Comparison of ENCODE assay signal across 8 mouse cellular contexts in genomic region chr17:15535943-15536342, GRCm38 (mm10). TPM values are rescaled to one million over a fixed set of nuclear protein-coding genes. Genes with fewer than 3 reads are reported as not detected.
DNase-seq lines count a peak whose midpoint lies in the region; ATAC-seq and TF ChIP-seq lines count a peak whose summit lies in the region.

No protein-coding gene starts in this region.

- H3K4me1 ChIP-seq in lung, embryonic 14.5 days (ENCODE audit: insufficient read depth) = no peaks in the 10 kb centered on the region
- H3K4me1 ChIP-seq in lung, adult 2 months (ENCODE audit: control insufficient read depth, insufficient read depth, low read length) = peaks cover 2% of the 10 kb centered on the region; the same call in 1 of the 2 replicates
- H3K4me1 ChIP-seq in embryonic fibroblast, embryonic 13.5 days (ENCODE audit: control insufficient read depth, insufficient read depth, low read length) = peaks cover 9% of the 10 kb centered on the region; the same call in 1 of the 2 replicates
- H3K4me1 ChIP-seq in limb, embryonic 13.5 days = 0 out of 2 replicates have a peak, but pooled peaks cover 6% of the 10 kb centered on the region

- intact Hi-C loops in left cerebral cortex, postnatal 10 days (cut with DNase I) = no loop called here

- no peak overlapping the region for H3K27ac ChIP-seq in lung, embryonic 14.5 days (ENCODE audit: low read depth)
- peak overlapping the region; percentile 50; the same call in 1 of the 2 replicates for H3K27ac ChIP-seq in embryonic fibroblast, embryonic 13.5 days (ENCODE audit: insufficient read depth, low read length)
- H3K27ac ChIP-seq in limb, embryonic 13.5 days = no peak overlapping the region

- DNase-seq in lung, embryonic 14.5 days = no peak
- no peak for DNase-seq in lung, adult 2 months
- peak; percentile 45 for DNase-seq in splenic B cell, adult 2 months (ENCODE audit: low read depth, low spot score)
- DNase-seq in left cerebral cortex, postnatal 10 days (ENCODE audit: extremely low spot score in 1 of 2, low spot score in 2 of 2) = no peak
- DNase-seq in urinary bladder, postnatal 36 days (ENCODE audit: low spot score in 2 of 2) = no peak

- peak overlapping the region; percentile 42 for H3K4me3 ChIP-seq in lung, embryonic 14.5 days (ENCODE audit: low read depth, low read length)
- H3K4me3 ChIP-seq in lung, adult 2 months (replicated peaks; ENCODE audit: extremely low read depth, low read depth, low read length) = no peak overlapping the region
- peak overlapping the region; percentile 39 for H3K4me3 ChIP-seq in embryonic fibroblast, embryonic 13.5 days (ENCODE audit: insufficient read depth, low read length)
- peak overlapping the region; percentile 51 for H3K4me3 ChIP-seq in limb, embryonic 13.5 days

- TF ChIP-seq POLR2A in lung, adult 2 months (IDR thresholded peaks at IDR 0.05; ENCODE audit: borderline replicate concordance, extremely low read depth, low read depth, low read length) = no peak
- no peak for TF ChIP-seq POLR2A in embryonic fibroblast, embryonic 13.5 days (IDR thresholded peaks at IDR 0.05; ENCODE audit: low read depth, low read length)

- no peaks in the 10 kb centered on the region for H3K9me3 ChIP-seq in lung, embryonic 14.5 days (ENCODE audit: low read depth, low read length)
- H3K9me3 ChIP-seq in limb, embryonic 13.5 days = no peaks in the 10 kb centered on the region

- ATAC-seq in lung, embryonic 14.5 days (ENCODE audit: insufficient read depth) = no peak
- no peak for ATAC-seq in limb, embryonic 13.5 days (ENCODE audit: low FRiP score, low read depth)
- no peak for ATAC-seq in monocyte, adult 5-6 weeks (replicated peaks; ENCODE audit: insufficient number of reproducible peaks, low FRiP score, low TSS enrichment, poor library complexity, severe bottlenecking)

- no peak overlapping the region for H3K9ac ChIP-seq in lung, embryonic 14.5 days
- H3K9ac ChIP-seq in limb, embryonic 13.5 days = peak overlapping the region; percentile 59; the same call in 1 of the 2 replicates

- TF ChIP-seq CTCF in lung, embryonic 14.5 days (IDR thresholded peaks at IDR 0.05; ENCODE audit: low read depth) = no peak
- no peak for TF ChIP-seq CTCF in lung, adult 2 months (IDR thresholded peaks at IDR 0.05; ENCODE audit: insufficient read depth, low read length)
- TF ChIP-seq CTCF in embryonic fibroblast, embryonic 13.5 days (IDR thresholded peaks at IDR 0.05; ENCODE audit: borderline replicate concordance, insufficient read depth, low read length) = no peak

- WGBS in lung, embryonic 14.5 days = 19% methylated on average over 8 of the region's 8 CpGs
- WGBS in lung, adult 2 months = 14% methylated on average over 8 of the region's 8 CpGs
- WGBS in limb, embryonic 13.5 days = 18% methylated on average over 8 of the region's 8 CpGs

- peaks cover 21% of the 10 kb centered on the region for H3K27me3 ChIP-seq in lung, embryonic 14.5 days (ENCODE audit: insufficient read depth, low read length)
- H3K27me3 ChIP-seq in limb, embryonic 13.5 days = peaks cover 32% of the 10 kb centered on the region
- no peaks in the 10 kb centered on the region for H3K27me3 ChIP-seq in splenic B cell, adult 2 months (ENCODE audit: control insufficient read depth, insufficient read depth, low read length, poor library complexity, severe bottlenecking)

- no peaks in the 10 kb centered on the region for H3K36me3 ChIP-seq in lung, embryonic 14.5 days (ENCODE audit: insufficient read depth)
- H3K36me3 ChIP-seq in limb, embryonic 13.5 days = no peaks in the 10 kb centered on the region
- no peaks in the 10 kb centered on the region for H3K36me3 ChIP-seq in splenic B cell, adult 2 months (ENCODE audit: control insufficient read depth, insufficient read depth, low read length, poor library complexity, severe bottlenecking)

- H3K4me2 ChIP-seq in lung, embryonic 14.5 days = peak overlapping the region; percentile 86
- peak overlapping the region; percentile 85 for H3K4me2 ChIP-seq in limb, embryonic 13.5 days (replicated peaks)

RNA-seq across cellular contexts. Expression of gene Pdcd2, which starts 8.8 kb away (rescaled TPM):
- 34.2 and 39.2 TPM in 2 replicates for polyA plus RNA-seq in lung, embryonic 14.5 days (2014; fragmentation: Nextera tagmentation; extraction: Ambion mirVana)
- polyA plus RNA-seq in lung, adult 2 months (2012; rRNA removed) = 17.1 and 22.3 TPM in 2 replicates
- polyA plus RNA-seq in embryonic fibroblast, embryonic 13.5 days (2011; ENCODE audit: insufficient read length, low read depth, missing spikeins) = 27.6 and 38.2 TPM in 2 replicates
- polyA plus RNA-seq in limb, embryonic 13.5 days (2015; fragmentation: Nextera tagmentation; extraction: Ambion mirVana) = 48.4 and 49.0 TPM in 2 replicates
- total RNA-seq in monocyte, adult 5-6 weeks (2017) = 41.3 to 60.1 TPM (median 53.8 TPM) in 3 replicates
- total RNA-seq in left cerebral cortex, postnatal 10 days (2021) = 10 to 100 TPM; 15.0 to 17.5 TPM

RNA-seq across cellular contexts. Expression of gene Prdm9, which starts 28.2 kb away (rescaled TPM):
- 0.57 and 0.97 TPM in 2 replicates for polyA plus RNA-seq in lung, embryonic 14.5 days (2014; fragmentation: Nextera tagmentation; extraction: Ambion mirVana)
- polyA plus RNA-seq in lung, adult 2 months (2012; rRNA removed) = 0.86 and 1.0 TPM in 2 replicates
- 3.7 and 7.3 TPM in 2 replicates for polyA plus RNA-seq in embryonic fibroblast, embryonic 13.5 days (2011; ENCODE audit: insufficient read length, low read depth, missing spikeins)
- polyA plus RNA-seq in limb, embryonic 13.5 days (2015; fragmentation: Nextera tagmentation; extraction: Ambion mirVana) = 1.6 and 1.9 TPM in 2 replicates
- 3.8 to 15.2 TPM (median 4.9 TPM) in 3 replicates for total RNA-seq in monocyte, adult 5-6 weeks (2017)
- total RNA-seq in left cerebral cortex, postnatal 10 days (2021) = 1 to 10 TPM; 1.2 to 2.2 TPM

RNA-seq across cellular contexts. Expression of gene Tbp, which starts 36.3 kb away (rescaled TPM):
- polyA plus RNA-seq in lung, embryonic 14.5 days (2014; fragmentation: Nextera tagmentation; extraction: Ambion mirVana) = 53.6 and 53.8 TPM in 2 replicates
- 35.1 and 36.1 TPM in 2 replicates for polyA plus RNA-seq in lung, adult 2 months (2012; rRNA removed)
- 36.8 and 38.8 TPM in 2 replicates for polyA plus RNA-seq in embryonic fibroblast, embryonic 13.5 days (2011; ENCODE audit: insufficient read length, low read depth, missing spikeins)
- 50.8 and 52.9 TPM in 2 replicates for polyA plus RNA-seq in limb, embryonic 13.5 days (2015; fragmentation: Nextera tagmentation; extraction: Ambion mirVana)
- 32.7 to 62.0 TPM (median 39.8 TPM) in 3 replicates for total RNA-seq in monocyte, adult 5-6 weeks (2017)
- 10 to 100 TPM; 25.6 to 30.0 TPM for total RNA-seq in left cerebral cortex, postnatal 10 days (2021)

RNA-seq across cellular contexts. Expression of gene Psmb1, which starts 36.4 kb away (rescaled TPM):
- polyA plus RNA-seq in lung, embryonic 14.5 days (2014; fragmentation: Nextera tagmentation; extraction: Ambion mirVana) = 268 and 272 TPM in 2 replicates
- polyA plus RNA-seq in lung, adult 2 months (2012; rRNA removed) = 66.1 and 92.3 TPM in 2 replicates
- polyA plus RNA-seq in embryonic fibroblast, embryonic 13.5 days (2011; ENCODE audit: insufficient read length, low read depth, missing spikeins) = 179 and 190 TPM in 2 replicates
- polyA plus RNA-seq in limb, embryonic 13.5 days (2015; fragmentation: Nextera tagmentation; extraction: Ambion mirVana) = 252 and 265 TPM in 2 replicates
- 173 to 199 TPM (median 192 TPM) in 3 replicates for total RNA-seq in monocyte, adult 5-6 weeks (2017)
- total RNA-seq in left cerebral cortex, postnatal 10 days (2021) = 100 to 1,000 TPM; 133 to 148 TPM
